Mouse (Mus musculus) heart, postnatal 0 days (tissue): ENCODE measurements around the gene Acsl5. TPM values are rescaled to one million over a fixed set of nuclear protein-coding genes. Genes with fewer than 3 reads are reported as not detected.

Experiments
- ATAC-seq: fragments of 200-750 bp; cut with Nextera tagmentation; 2 replicates; pipeline ENCODE4 v1.8.0; 2017; ENCODE audit warnings: low read depth, moderate number of reproducible peaks, moderate library complexity; ENCODE audit not compliant: insufficient read depth
- DNase-seq: peaks from one replicate; pipeline ENCODE4 v3.0.0-alpha.2; 2016; ENCODE audit warnings: low spot score
- H3K27ac ChIP-seq: fragments of 300-500 bp; sonication (generic); 2 replicates; pipeline ENCODE4 v1.5.1; 2014; ENCODE audit warnings: low read depth, mild to moderate bottlenecking
- H3K27me3 ChIP-seq: fragments of 300-500 bp; sonication (generic); 2 replicates; pipeline ENCODE4 v1.6.1; 2014; ENCODE audit warnings: low read length, mixed read lengths; ENCODE audit not compliant: control insufficient read depth, insufficient read depth
- H3K36me3 ChIP-seq: fragments of 300-500 bp; sonication (generic); replicated peaks from 2 replicates; pipeline ENCODE4 v1.6.1; 2014; ENCODE audit warnings: low read length, mixed read lengths; ENCODE audit not compliant: control insufficient read depth, insufficient read depth
- H3K4me1 ChIP-seq: fragments of 300-500 bp; sonication (generic); 2 replicates; pipeline ENCODE4 v1.6.1; 2014; ENCODE audit warnings: antibody characterized with exemption; ENCODE audit not compliant: control insufficient read depth, insufficient read depth
- H3K4me2 ChIP-seq: fragments of 300-500 bp; sonication (generic); 2 replicates; pipeline ENCODE4 v1.6.1; 2014; ENCODE audit warnings: low read depth, mild to moderate bottlenecking, low read length, moderate library complexity
- H3K4me3 ChIP-seq: fragments of 300-500 bp; sonication (generic); 2 replicates; pipeline ENCODE4 v1.5.1; 2014; ENCODE audit warnings: low read depth, low read length
- H3K9ac ChIP-seq: fragments of 300-500 bp; sonication (generic); replicated peaks from 2 replicates; pipeline ENCODE4 v1.6.1; 2014; ENCODE audit warnings: low read depth, low read length, mixed read lengths
- H3K9me3 ChIP-seq: fragments of 300-500 bp; sonication (generic); replicated peaks from 2 replicates; pipeline ENCODE4 v1.6.1; 2016; ENCODE audit warnings: low read length; ENCODE audit not compliant: control insufficient read depth
- CTCF ChIP-seq: IDR thresholded peaks from 2 replicates; pipeline ENCODE4 v1.5.1; 2016; ENCODE audit warnings: antibody characterized with exemption, control low read depth, low read depth
- EP300 ChIP-seq: IDR thresholded peaks from 2 replicates; pipeline ENCODE4 v1.6.1; 2016; ENCODE audit warnings: antibody characterized with exemption, low read depth
- WGBS: fragments of 180-500 bp; shearing (Covaris S2); extraction: QIAGEN DNeasy Blood & Tissue Kit; methylation state at CpG from one replicate; pipeline ENCODE4 v1.1.7; 2014; 5-methylcytosine and 5-hydroxymethylcytosine counted together
- polyA plus RNA-seq: library from polyadenylated mRNA; unstranded; fragments of >200 nt; fragmentation: Nextera tagmentation; extraction: Ambion mirVana; gene quantifications from 2 replicates; pipeline ENCODE4 v1.2.1, GENCODE M21; 2015
- total RNA-seq: library from RNA; depleted of rRNA; stranded (reverse); fragments of >200 nt; gene quantifications from 2 replicates; pipeline ENCODE4 v1.2.3, GENCODE M21; 2014; ENCODE audit warnings: low replicate concordance

The Acsl5 gene
- total and polyA plus RNA-seq, 2 experiments from 2014 or later = 15.8 to 28.1 TPM

GRCm38 (mm10) chr19:55253570-55254441 lies 2.1 kb downstream of the Acsl5 start:
- ATAC-seq (peak; percentile 76), DNase-seq (peak; percentile 85)
- Histone ChIP-seq H3K9ac (peak overlapping the region; percentile 54), H3K4me1 (peaks cover 9% of the 10 kb centered on the region; the same call in 1 of the 2 replicates), H3K4me3 (peak overlapping the region; percentile 55), H3K9me3 (no peaks in the 10 kb centered on the region), H3K36me3 (no peaks in the 10 kb centered on the region), H3K27me3 (no peaks in the 10 kb centered on the region), H3K4me2 (peak overlapping the region; percentile 89), H3K27ac (peak overlapping the region; percentile 62)
- under 1% methylated on average over 32 of the region's 32 CpGs for WGBS
- TF ChIP-seq CTCF (no peak), EP300 (no peak)

- Histone ChIP-seq H3K4me1 (peaks cover 9% of the 10 kb centered on the region; the same call in 1 of the 2 replicates), H3K9me3 (no peaks in the 10 kb centered on the region), H3K36me3 (no peaks in the 10 kb centered on the region), H3K9ac (peak overlapping the region; percentile 54), H3K4me3 (peak overlapping the region; percentile 55), H3K27ac (peak overlapping the region; percentile 62), H3K4me2 (peak overlapping the region; percentile 89), H3K27me3 (no peaks in the 10 kb centered on the region)
- 0 out of 2 replicates have a peak, but pooled peaks have one; percentile 22 for ATAC-seq
- TF ChIP-seq EP300 = no peak
- TF ChIP-seq CTCF = no peak
- 15% methylated on average over 5 of the region's 5 CpGs for WGBS
- DNase-seq = peak; percentile 32
These were observed 2.8 kb downstream of the Acsl5 start for GRCm38 (mm10) chr19:55254513-55255016.

GRCm38 (mm10) chr19:55256156-55256555 lies 4.4 kb downstream of the Acsl5 start:
- DNase-seq (no peak), ATAC-seq (no peak)
- H3K36me3 ChIP-seq = no peaks in the 10 kb centered on the region
- H3K9me3 ChIP-seq = no peaks in the 10 kb centered on the region
- no peak overlapping the region for H3K27ac ChIP-seq
- no peaks in the 10 kb centered on the region for H3K27me3 ChIP-seq
- H3K9ac ChIP-seq = no peak overlapping the region
- no peak for TF ChIP-seq EP300
- TF ChIP-seq CTCF = no peak
- H3K4me3 ChIP-seq = no peak overlapping the region
- WGBS = 83% methylated on average over 9 of the region's 9 CpGs
- H3K4me2 ChIP-seq = no peak overlapping the region
- peaks cover 9% of the 10 kb centered on the region; the same call in 1 of the 2 replicates for H3K4me1 ChIP-seq

- 52% methylated on average over 5 of the region's 5 CpGs for WGBS
- no peaks in the 10 kb centered on the region for H3K36me3 ChIP-seq
These were observed 6.1 kb downstream of the Acsl5 start for GRCm38 (mm10) chr19:55257656-55258375.

GRCm38 (mm10) chr19:55258514-55258913 lies 6.8 kb downstream of the Acsl5 start:
- Histone ChIP-seq H3K9ac (no peak overlapping the region), H3K4me2 (no peak overlapping the region), H3K27me3 (no peaks in the 10 kb centered on the region), H3K4me3 (no peak overlapping the region), H3K36me3 (no peaks in the 10 kb centered on the region), H3K9me3 (no peaks in the 10 kb centered on the region), H3K4me1 (peaks cover 9% of the 10 kb centered on the region; the same call in 1 of the 2 replicates), H3K27ac (no peak overlapping the region)
- TF ChIP-seq CTCF (no peak), EP300 (no peak)
- WGBS = 79% methylated on average over 5 of the region's 5 CpGs
- DNase-seq = no peak
- ATAC-seq = no peak

More at GRCm38 (mm10) chr19:55257656-55258375, 6.1 kb downstream of the Acsl5 start:
- DNase-seq = no peak
- no peak overlapping the region for H3K4me2 ChIP-seq
- TF ChIP-seq EP300 (no peak), CTCF (no peak)
- no peak for ATAC-seq
- H3K9me3 ChIP-seq = no peaks in the 10 kb centered on the region
- no peak overlapping the region for H3K27ac ChIP-seq
- no peak overlapping the region for H3K9ac ChIP-seq
- no peak overlapping the region for H3K4me3 ChIP-seq
- peaks cover 9% of the 10 kb centered on the region; the same call in 1 of the 2 replicates for H3K4me1 ChIP-seq
- H3K27me3 ChIP-seq = no peaks in the 10 kb centered on the region
